Mouse (Mus musculus) intestine, embryonic 15.5 days (tissue): Measurements from ENCODE around the gene Plekha5. TPM values are rescaled to one million over a fixed set of nuclear protein-coding genes. Genes with fewer than 3 reads are reported as not detected.
"Not testable (repeated sequence)": the region's sequence is repeated elsewhere in the genome, so short reads cannot be mapped to it uniquely, and the experiment has no call there.

Experiments used
- ATAC-seq: fragments of 200-750 bp; cut with Nextera tagmentation; 2 replicates; pipeline ENCODE4 v1.8.0; 2017; ENCODE audit warnings: moderate TSS enrichment, moderate library complexity
- H3K27ac ChIP-seq: fragments of 300-500 bp; sonication (generic); 2 replicates; pipeline ENCODE4 v1.5.1; 2015; ENCODE audit warnings: mild to moderate bottlenecking, inconsistent platforms
- H3K27me3 ChIP-seq: fragments of 300-500 bp; sonication (generic); replicated peaks from 2 replicates; pipeline ENCODE4 v1.6.1; 2015; ENCODE audit warnings: inconsistent platforms
- H3K36me3 ChIP-seq: fragments of 300-500 bp; sonication (generic); 2 replicates; pipeline ENCODE4 v1.6.1; 2015; ENCODE audit warnings: inconsistent platforms
- H3K4me1 ChIP-seq: fragments of 300-500 bp; sonication (generic); replicated peaks from 2 replicates; pipeline ENCODE4 v1.6.1; 2015; ENCODE audit warnings: inconsistent platforms
- H3K4me2 ChIP-seq: fragments of 300-500 bp; sonication (generic); replicated peaks from 2 replicates; pipeline ENCODE4 v1.6.1; 2015; ENCODE audit warnings: mild to moderate bottlenecking, inconsistent platforms
- H3K4me3 ChIP-seq: fragments of 300-500 bp; sonication (generic); replicated peaks from 2 replicates; pipeline ENCODE4 v1.5.1; 2015; ENCODE audit warnings: inconsistent platforms
- H3K9ac ChIP-seq: fragments of 300-500 bp; sonication (generic); 2 replicates; pipeline ENCODE4 v1.6.1; 2015; ENCODE audit warnings: inconsistent platforms
- H3K9me3 ChIP-seq: fragments of 300-500 bp; sonication (generic); 2 replicates; pipeline ENCODE4 v1.6.1; 2016; ENCODE audit warnings: inconsistent platforms
- WGBS: fragments of 180-500 bp; shearing (Covaris S2); methylation state at CpG from one replicate; pipeline ENCODE4 v1.1.7; 2015; 5-methylcytosine and 5-hydroxymethylcytosine counted together
- polyA plus RNA-seq: library from polyadenylated mRNA; unstranded; fragments of >200 nt; fragmentation: Nextera tagmentation; extraction: Ambion mirVana; gene quantifications from 2 replicates; pipeline ENCODE4 v1.2.1, GENCODE M21; 2015

The Plekha5 gene
- polyA plus RNA-seq, 1 experiment from 2014 or later, result 43.2 TPM

- H3K4me2 ChIP-seq, result no peak overlapping the region
- WGBS, result 74% methylated on average over 1 of the region's 1 CpGs
- no peaks in the 10 kb centered on the region for H3K9me3 ChIP-seq
- H3K4me1 ChIP-seq, result peaks cover 26% of the 10 kb centered on the region
- no peak overlapping the region for H3K4me3 ChIP-seq
- no peaks in the 10 kb centered on the region for H3K27me3 ChIP-seq
- H3K27ac ChIP-seq, result no peak overlapping the region
- no peaks in the 10 kb centered on the region for H3K36me3 ChIP-seq
- no peak for ATAC-seq
- H3K9ac ChIP-seq, result no peak overlapping the region
These were observed 93.3 kb downstream of the Plekha5 start for GRCm38 (mm10) chr6:140517188-140517587.

GRCm38 (mm10) chr6:140519019-140519418 is 95.2 kb downstream of the Plekha5 start:
- Histone ChIP-seq H3K4me3 (no peak overlapping the region), H3K4me2 (no peak overlapping the region), H3K27me3 (no peaks in the 10 kb centered on the region), H3K4me1 (peaks cover 23% of the 10 kb centered on the region), H3K36me3 (no peaks in the 10 kb centered on the region), H3K27ac (no peak overlapping the region), H3K9me3 (no peaks in the 10 kb centered on the region), H3K9ac (no peak overlapping the region)
- 65% methylated on average over 13 of the region's 13 CpGs for WGBS
- ATAC-seq, result no peak

GRCm38 (mm10) chr6:140519488-140520159 is 95.8 kb downstream of the Plekha5 start:
- no peak overlapping the region for H3K4me3 ChIP-seq
- no peaks in the 10 kb centered on the region for H3K27me3 ChIP-seq
- no peak overlapping the region for H3K9ac ChIP-seq
- no peak overlapping the region for H3K4me2 ChIP-seq
- WGBS, result 41% methylated on average over 10 of the region's 10 CpGs
- H3K27ac ChIP-seq, result no peak overlapping the region
- no peaks in the 10 kb centered on the region for H3K9me3 ChIP-seq
- peaks cover 20% of the 10 kb centered on the region for H3K4me1 ChIP-seq
- no peaks in the 10 kb centered on the region for H3K36me3 ChIP-seq
- no peak for ATAC-seq

GRCm38 (mm10) chr6:140520961-140521360 is 97.1 kb downstream of the Plekha5 start:
- H3K27me3 ChIP-seq, result no peaks in the 10 kb centered on the region
- no peak overlapping the region for H3K4me3 ChIP-seq
- no peaks in the 10 kb centered on the region for H3K36me3 ChIP-seq
- 74% methylated on average over 6 of the region's 6 CpGs for WGBS
- no peak overlapping the region for H3K4me2 ChIP-seq
- H3K9me3 ChIP-seq, result no peaks in the 10 kb centered on the region
- H3K27ac ChIP-seq, result no peak overlapping the region
- no peak overlapping the region for H3K9ac ChIP-seq
- no peak for ATAC-seq
- H3K4me1 ChIP-seq, result peaks cover 17% of the 10 kb centered on the region

- no peak for ATAC-seq
- Histone ChIP-seq H3K9ac (no peak overlapping the region), H3K4me1 (peaks cover 17% of the 10 kb centered on the region), H3K4me2 (no peak overlapping the region), H3K9me3 (no peaks in the 10 kb centered on the region), H3K27me3 (no peaks in the 10 kb centered on the region), H3K27ac (no peak overlapping the region), H3K4me3 (no peak overlapping the region), H3K36me3 (no peaks in the 10 kb centered on the region)
- 57% methylated on average over 5 of the region's 5 CpGs for WGBS
These were observed 98.0 kb downstream of the Plekha5 start for GRCm38 (mm10) chr6:140521832-140522231.

- no peaks in the 10 kb centered on the region for H3K27me3 ChIP-seq
- no peak overlapping the region for H3K4me2 ChIP-seq
- H3K9me3 ChIP-seq, result no peaks in the 10 kb centered on the region
- no peak for ATAC-seq
- peaks cover 1% of the 10 kb centered on the region; the same call in 1 of the 2 replicates for H3K36me3 ChIP-seq
- H3K4me3 ChIP-seq, result no peak overlapping the region
- H3K27ac ChIP-seq, result no peak overlapping the region
- H3K9ac ChIP-seq, result no peak overlapping the region
- 73% methylated on average over 4 of the region's 4 CpGs for WGBS
- peaks cover 17% of the 10 kb centered on the region for H3K4me1 ChIP-seq
These were observed 99.7 kb downstream of the Plekha5 start for GRCm38 (mm10) chr6:140523600-140523999.

- Histone ChIP-seq H3K4me2 (no peak overlapping the region), H3K4me1 (no peaks in the 10 kb centered on the region), H3K4me3 (no peak overlapping the region), H3K9ac (no peak overlapping the region), H3K27me3 (no peaks in the 10 kb centered on the region), H3K27ac (no peak overlapping the region), H3K36me3 (peaks cover 5% of the 10 kb centered on the region; the same call in 1 of the 2 replicates), H3K9me3 (no peaks in the 10 kb centered on the region)
- ATAC-seq, result no peak
- 79% methylated on average over 6 of the region's 6 CpGs for WGBS
These were observed 104.6 kb downstream of the Plekha5 start for GRCm38 (mm10) chr6:140528414-140528813.

GRCm38 (mm10) chr6:140532858-140533257 is 109.0 kb downstream of the Plekha5 start:
- not testable (repeated sequence) for H3K4me2 ChIP-seq, H3K27me3 ChIP-seq, ATAC-seq, H3K4me3 ChIP-seq, H3K27ac ChIP-seq, H3K9me3 ChIP-seq, H3K9ac ChIP-seq, H3K4me1 ChIP-seq
- H3K36me3 ChIP-seq, result peaks cover 22% of the 10 kb centered on the region
- WGBS, result 97% methylated on average over 1 of the region's 1 CpGs

GRCm38 (mm10) chr6:140533606-140534005 is 109.8 kb downstream of the Plekha5 start:
- Histone ChIP-seq H3K27me3 (no peaks in the 10 kb centered on the region), H3K4me2 (no peak overlapping the region), H3K4me1 (no peaks in the 10 kb centered on the region), H3K9me3 (no peaks in the 10 kb centered on the region), H3K4me3 (no peak overlapping the region), H3K9ac (no peak overlapping the region), H3K27ac (no peak overlapping the region), H3K36me3 (peaks cover 23% of the 10 kb centered on the region)
- no peak for ATAC-seq
- 93% methylated on average over 5 of the region's 5 CpGs for WGBS

GRCm38 (mm10) chr6:140535504-140535903 is 111.7 kb downstream of the Plekha5 start:
- peaks cover 31% of the 10 kb centered on the region for H3K36me3 ChIP-seq
- ATAC-seq, result 0 out of 2 replicates have a peak, but pooled peaks have one; percentile 34
- 85% methylated on average over 8 of the region's 8 CpGs for WGBS

GRCm38 (mm10) chr6:140541919-140542318 is 118.1 kb downstream of the Plekha5 start:
- Histone ChIP-seq H3K4me2 (no peak overlapping the region), H3K4me3 (no peak overlapping the region), H3K27me3 (no peaks in the 10 kb centered on the region), H3K4me1 (0 out of 2 replicates have a peak, but pooled peaks cover 2% of the 10 kb centered on the region), H3K9me3 (no peaks in the 10 kb centered on the region), H3K9ac (no peak overlapping the region), H3K36me3 (peaks cover 18% of the 10 kb centered on the region), H3K27ac (no peak overlapping the region)
- WGBS, result 89% methylated on average over 3 of the region's 3 CpGs
- no peak for ATAC-seq

More at GRCm38 (mm10) chr6:140535504-140535903, 111.7 kb downstream of the Plekha5 start:
- H3K27ac ChIP-seq, result no peak overlapping the region
- no peaks in the 10 kb centered on the region for H3K27me3 ChIP-seq
- H3K9me3 ChIP-seq, result no peaks in the 10 kb centered on the region
- no peaks in the 10 kb centered on the region for H3K4me1 ChIP-seq
- H3K4me3 ChIP-seq, result no peak overlapping the region
- no peak overlapping the region for H3K4me2 ChIP-seq
- H3K9ac ChIP-seq, result no peak overlapping the region

GRCm38 (mm10) chr6:140543005-140543794 is 119.3 kb downstream of the Plekha5 start:
- H3K4me1 ChIP-seq, result 0 out of 2 replicates have a peak, but pooled peaks cover 4% of the 10 kb centered on the region
- H3K27me3 ChIP-seq, result no peaks in the 10 kb centered on the region
- WGBS, result 81% methylated on average over 11 of the region's 11 CpGs
- H3K4me3 ChIP-seq, result no peak overlapping the region
- H3K9ac ChIP-seq, result no peak overlapping the region
- no peak for ATAC-seq
- no peak overlapping the region for H3K27ac ChIP-seq
- H3K36me3 ChIP-seq, result peaks cover 18% of the 10 kb centered on the region
- H3K9me3 ChIP-seq, result no peaks in the 10 kb centered on the region
- H3K4me2 ChIP-seq, result no peak overlapping the region
